Mouse (Mus musculus) CD4-positive, CD25-positive, alpha-beta regulatory T cell (primary cell): ENCODE measurements around the gene Akr1a1. TPM values are rescaled to one million over a fixed set of nuclear protein-coding genes. Genes with fewer than 3 reads are reported as not detected.

Source experiments
- polyA plus RNA-seq: library from polyadenylated mRNA; unstranded; fragments of 100-300 nt; shearing (Covaris generic); gene quantifications from one replicate; pipeline ENCODE4 v1.2.1, GENCODE M21; 2017

Akr1a1 gene
- polyA plus RNA-seq: 274 TPM

DNA sequence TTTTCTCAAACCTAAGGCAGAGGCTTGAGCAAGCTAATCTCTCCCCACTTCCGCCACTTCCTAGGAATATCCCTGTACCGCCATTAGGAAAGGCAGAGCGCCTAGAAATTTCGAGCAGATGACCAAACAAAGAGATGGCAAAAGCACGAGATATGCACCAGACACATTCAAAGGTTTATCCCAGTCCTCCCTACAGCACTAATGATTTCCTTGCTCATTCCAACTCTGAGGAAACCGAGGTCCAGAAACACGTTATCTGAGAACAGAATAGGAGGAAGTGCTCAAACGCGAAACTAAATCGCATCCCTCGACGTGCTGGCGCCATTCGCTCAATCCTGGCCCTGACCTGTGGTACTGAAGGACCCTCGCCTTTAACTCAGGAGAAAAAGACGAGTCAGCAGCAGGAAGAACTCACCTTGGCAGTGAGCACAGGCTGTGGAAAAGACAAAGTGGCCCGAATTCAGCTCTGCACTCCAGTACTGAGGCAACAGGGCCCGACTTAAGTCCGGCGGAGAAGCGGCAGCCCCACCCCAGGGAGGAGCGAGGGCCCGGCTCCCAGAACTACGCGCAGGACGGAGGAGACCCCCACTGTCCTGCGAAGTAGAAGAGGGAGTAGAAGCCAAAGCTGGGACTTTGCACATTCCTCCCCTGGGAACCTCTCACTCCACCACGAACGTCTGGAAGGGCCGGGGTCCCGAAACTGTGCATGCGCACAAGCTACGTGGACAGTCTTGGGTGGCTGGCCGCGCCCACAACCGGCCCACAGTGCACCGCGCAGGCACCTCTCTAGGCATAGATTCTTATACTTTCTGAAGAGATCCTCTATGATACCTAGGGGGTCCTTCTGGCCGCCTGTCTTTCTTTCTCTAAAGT lies at the start of gene Akr1a1:
Gene Akr1a1, minus strand, starts transcription at position 757 of the 873 bp plus-strand sequence.

DNA sequence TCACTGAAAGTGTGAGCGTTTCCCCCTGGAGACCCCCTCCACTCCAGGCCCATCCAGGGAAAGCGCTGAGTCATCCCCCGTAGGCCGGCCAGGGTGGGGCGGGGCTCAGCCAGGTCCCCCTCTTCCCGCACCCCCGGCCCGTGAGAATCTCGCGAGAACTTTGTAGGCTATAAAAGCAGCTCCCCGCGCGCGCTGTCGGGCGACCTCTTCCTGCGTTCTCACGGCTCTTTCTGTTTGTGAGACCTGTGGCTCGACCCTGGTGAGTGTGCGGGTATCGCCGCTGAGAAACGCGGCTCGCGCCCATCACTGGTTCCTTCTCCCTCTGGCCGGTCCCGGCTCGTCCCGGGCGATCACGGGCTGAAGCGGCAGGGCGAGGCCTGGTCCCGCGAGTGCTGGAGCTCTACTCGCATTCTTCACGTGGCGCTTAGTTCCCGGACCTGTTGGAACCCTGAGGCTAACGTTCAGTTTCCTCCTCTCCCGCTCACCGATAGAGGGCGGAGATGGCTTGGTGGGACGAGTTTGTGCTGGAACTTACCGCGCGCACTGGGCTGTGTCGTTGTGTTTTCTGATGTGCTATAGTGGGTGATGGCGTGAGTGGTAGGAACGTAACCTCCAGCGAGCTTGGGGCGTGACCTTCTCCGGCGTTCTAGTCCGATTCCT lies 34.1 kb upstream of the Akr1a1 start, which contains the start of gene Prdx1:
Gene Prdx1, plus strand, starts transcription at position 143 of the 660 bp plus-strand sequence.

GRCm38 (mm10) chr4:116627722-116628662 lies 23.5 kb downstream of the Akr1a1 start, which contains the start of gene Nasp:
Gene Nasp (minus strand): TSS chr4:116627941.

DNA sequence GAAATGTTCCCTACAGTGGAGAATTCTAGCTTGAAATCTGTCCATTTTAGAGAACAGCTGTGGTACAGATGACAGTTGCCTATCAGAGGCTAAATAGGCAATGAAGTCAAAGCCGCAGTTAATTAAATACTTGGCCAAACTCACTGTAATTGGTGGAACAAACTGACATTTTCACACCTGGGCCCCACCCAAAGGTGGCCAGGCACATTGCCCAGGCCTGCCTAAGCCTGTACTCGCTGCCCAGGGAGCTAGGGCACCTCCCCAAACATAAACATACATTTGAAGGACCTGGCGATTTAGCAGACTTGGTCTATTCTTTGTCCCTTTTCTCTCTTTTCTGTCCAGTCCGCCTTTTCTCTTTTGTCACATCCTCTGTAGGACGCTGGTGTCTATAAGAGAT lies 55.1 kb downstream of the Akr1a1 start, which contains the start of gene Ccdc17:
Gene Ccdc17, plus strand, starts transcription at position 276 of the 400 bp plus-strand sequence.

Other genes starting within 250 kb of the Akr1a1 start
- 18.9 TPM for gene Mast2, start 187.5 kb downstream of the Akr1a1 start, polyA plus RNA-seq
- 16.0 TPM for gene Ipp, start 144.1 kb downstream of the Akr1a1 start, polyA plus RNA-seq
- gene Tmem69, start 95.7 kb downstream of the Akr1a1 start, polyA plus RNA-seq: 23.0 TPM
- 46.6 TPM for gene Gpbp1l1, start 94.0 kb downstream of the Akr1a1 start, polyA plus RNA-seq
- gene Ccdc17, start 55.0 kb downstream of the Akr1a1 start, polyA plus RNA-seq: 14.9 TPM
- gene Nasp, start 23.7 kb downstream of the Akr1a1 start, polyA plus RNA-seq: 50.5 TPM
- gene Prdx1, start 33.9 kb upstream of the Akr1a1 start, polyA plus RNA-seq: 546 TPM
- gene Mmachc, start 56.7 kb upstream of the Akr1a1 start, polyA plus RNA-seq: 8.6 TPM
- gene Ccdc163, start 56.8 kb upstream of the Akr1a1 start, polyA plus RNA-seq: 16.4 TPM
- gene Tesk2, start 69.3 kb upstream of the Akr1a1 start, polyA plus RNA-seq: 8.4 TPM
- 39.7 TPM for gene Toe1, start 156.0 kb upstream of the Akr1a1 start, polyA plus RNA-seq
- gene Mutyh, start 156.0 kb upstream of the Akr1a1 start, polyA plus RNA-seq: 16.4 TPM
- 0.38 TPM for gene Hpdl, start 170.0 kb upstream of the Akr1a1 start, polyA plus RNA-seq
- 0.04 TPM for gene Zswim5, start 225.7 kb upstream of the Akr1a1 start, polyA plus RNA-seq